Mouse (Mus musculus) limb, embryonic 15.5 days (tissue): ENCODE data around the gene Cd24a. TPM values are rescaled to one million over a fixed set of nuclear protein-coding genes. Genes with fewer than 3 reads are reported as not detected.

ENCODE experiments used
- ATAC-seq: fragments of 200-750 bp; cut with Nextera tagmentation; 2 replicates; pipeline ENCODE4 v1.8.0; 2017; ENCODE audit warnings: low read depth, moderate TSS enrichment; ENCODE audit not compliant: insufficient number of reproducible peaks, low FRiP score, low TSS enrichment
- H3K27ac ChIP-seq: fragments of 300-500 bp; sonication (generic); 2 replicates; pipeline ENCODE4 v1.5.1; 2015; ENCODE audit warnings: moderate library complexity, mild to moderate bottlenecking, inconsistent platforms
- H3K27me3 ChIP-seq: fragments of 300-500 bp; sonication (generic); 2 replicates; pipeline ENCODE4 v1.6.1; 2015; ENCODE audit warnings: inconsistent platforms
- H3K36me3 ChIP-seq: fragments of 300-500 bp; sonication (generic); 2 replicates; pipeline ENCODE4 v1.6.1; 2015; ENCODE audit warnings: inconsistent platforms
- H3K4me1 ChIP-seq: fragments of 300-500 bp; sonication (generic); 2 replicates; pipeline ENCODE4 v1.6.1; 2015; ENCODE audit warnings: inconsistent platforms
- H3K4me2 ChIP-seq: fragments of 300-500 bp; sonication (generic); 2 replicates; pipeline ENCODE4 v1.6.1; 2015; ENCODE audit warnings: mild to moderate bottlenecking, inconsistent platforms
- H3K4me3 ChIP-seq: fragments of 300-500 bp; sonication (generic); 2 replicates; pipeline ENCODE4 v1.5.1; 2015; ENCODE audit warnings: mild to moderate bottlenecking, inconsistent platforms
- H3K9ac ChIP-seq: fragments of 300-500 bp; sonication (generic); 2 replicates; pipeline ENCODE4 v1.6.1; 2015; ENCODE audit warnings: inconsistent platforms
- H3K9me3 ChIP-seq: fragments of 300-500 bp; sonication (generic); 2 replicates; pipeline ENCODE4 v1.6.1; 2016; ENCODE audit warnings: inconsistent platforms
- WGBS: fragments of 180-500 bp; shearing (Covaris S2); methylation state at CpG from one replicate; pipeline ENCODE4 v1.1.7; 2015; 5-methylcytosine and 5-hydroxymethylcytosine counted together
- polyA plus RNA-seq: library from polyadenylated mRNA; unstranded; fragments of >200 nt; fragmentation: Nextera tagmentation; extraction: Ambion mirVana; gene quantifications from 2 replicates; pipeline ENCODE4 v1.2.1, GENCODE M21; 2015

Gene Cd24a
- polyA plus RNA-seq, 1 experiment from 2014 or later = 209 TPM

GRCm38 (mm10) chr10:43609507-43609906 is 31.4 kb downstream of the Cd24a start:
- H3K4me2 ChIP-seq = no peak overlapping the region
- H3K27ac ChIP-seq = no peak overlapping the region
- no peaks in the 10 kb centered on the region for H3K36me3 ChIP-seq
- no peaks in the 10 kb centered on the region for H3K27me3 ChIP-seq
- no peak overlapping the region for H3K4me3 ChIP-seq
- peaks cover 7% of the 10 kb centered on the region; the same call in 1 of the 2 replicates for H3K4me1 ChIP-seq
- H3K9ac ChIP-seq = no peak overlapping the region
- WGBS = 81% methylated on average over 5 of the region's 5 CpGs
- H3K9me3 ChIP-seq = no peaks in the 10 kb centered on the region
- ATAC-seq = no peak

- Histone ChIP-seq H3K4me3 (no peak overlapping the region), H3K27ac (no peak overlapping the region), H3K36me3 (no peaks in the 10 kb centered on the region), H3K4me1 (peaks cover 3% of the 10 kb centered on the region; the same call in 1 of the 2 replicates), H3K9ac (no peak overlapping the region), H3K27me3 (no peaks in the 10 kb centered on the region), H3K4me2 (no peak overlapping the region), H3K9me3 (no peaks in the 10 kb centered on the region)
- WGBS = 91% methylated on average over 2 of the region's 2 CpGs
- ATAC-seq = no peak
Observed at GRCm38 (mm10) chr10:43609958-43610357, 31.9 kb downstream of the Cd24a start.

GRCm38 (mm10) chr10:43611081-43611480 is 33.0 kb downstream of the Cd24a start:
- Histone ChIP-seq H3K9me3 (no peaks in the 10 kb centered on the region), H3K4me2 (no peak overlapping the region), H3K27me3 (no peaks in the 10 kb centered on the region), H3K36me3 (no peaks in the 10 kb centered on the region), H3K27ac (no peak overlapping the region), H3K9ac (no peak overlapping the region), H3K4me1 (no peaks in the 10 kb centered on the region), H3K4me3 (no peak overlapping the region)
- ATAC-seq = no peak

- WGBS = 5% methylated on average over 6 of the region's 6 CpGs
- no peak overlapping the region for H3K9ac ChIP-seq
- no peak for ATAC-seq
- H3K36me3 ChIP-seq = no peaks in the 10 kb centered on the region
- no peak overlapping the region for H3K27ac ChIP-seq
- no peaks in the 10 kb centered on the region for H3K27me3 ChIP-seq
- H3K9me3 ChIP-seq = no peaks in the 10 kb centered on the region
- peaks cover 22% of the 10 kb centered on the region for H3K4me1 ChIP-seq
- no peak overlapping the region for H3K4me3 ChIP-seq
- no peak overlapping the region for H3K4me2 ChIP-seq
Observed at GRCm38 (mm10) chr10:43619059-43619531, 41.0 kb downstream of the Cd24a start.

- Histone ChIP-seq H3K4me3 (no peak overlapping the region), H3K4me2 (no peak overlapping the region), H3K27ac (no peak overlapping the region)
Observed at GRCm38 (mm10) chr10:43619939-43620338, 41.9 kb downstream of the Cd24a start.

GRCm38 (mm10) chr10:43623510-43623909 is 45.4 kb downstream of the Cd24a start:
- H3K9me3 ChIP-seq = no peaks in the 10 kb centered on the region
- H3K27ac ChIP-seq = no peak overlapping the region
- no peak overlapping the region for H3K4me2 ChIP-seq
- H3K27me3 ChIP-seq = no peaks in the 10 kb centered on the region
- H3K4me1 ChIP-seq = peaks cover 40% of the 10 kb centered on the region
- no peak overlapping the region for H3K4me3 ChIP-seq
- ATAC-seq = no peak
- WGBS = 88% methylated on average over 8 of the region's 8 CpGs
- no peaks in the 10 kb centered on the region for H3K36me3 ChIP-seq
- H3K9ac ChIP-seq = no peak overlapping the region

More at GRCm38 (mm10) chr10:43619939-43620338, 41.9 kb downstream of the Cd24a start:
- 68% methylated on average over 2 of the region's 2 CpGs for WGBS
- Histone ChIP-seq H3K9me3 (no peaks in the 10 kb centered on the region), H3K27me3 (no peaks in the 10 kb centered on the region), H3K4me1 (peaks cover 31% of the 10 kb centered on the region), H3K9ac (no peak overlapping the region), H3K36me3 (no peaks in the 10 kb centered on the region)
- no peak for ATAC-seq

GRCm38 (mm10) chr10:43624362-43624761 is 46.3 kb downstream of the Cd24a start:
- H3K36me3 ChIP-seq = no peaks in the 10 kb centered on the region
- H3K27ac ChIP-seq = no peak overlapping the region
- WGBS = 27% methylated on average over 5 of the region's 5 CpGs
- H3K4me2 ChIP-seq = no peak overlapping the region
- no peaks in the 10 kb centered on the region for H3K27me3 ChIP-seq
- H3K4me3 ChIP-seq = no peak overlapping the region
- H3K4me1 ChIP-seq = peaks cover 33% of the 10 kb centered on the region
- H3K9ac ChIP-seq = no peak overlapping the region
- no peak for ATAC-seq
- no peaks in the 10 kb centered on the region for H3K9me3 ChIP-seq

- Histone ChIP-seq H3K27ac (peak overlapping the region; percentile 4; the same call in 1 of the 2 replicates), H3K4me2 (no peak overlapping the region), H3K4me3 (no peak overlapping the region), H3K36me3 (no peaks in the 10 kb centered on the region), H3K9me3 (no peaks in the 10 kb centered on the region), H3K9ac (no peak overlapping the region), H3K27me3 (no peaks in the 10 kb centered on the region), H3K4me1 (peaks cover 32% of the 10 kb centered on the region)
- no peak for ATAC-seq
- WGBS = 39% methylated on average over 2 of the region's 2 CpGs
Observed at GRCm38 (mm10) chr10:43624791-43625398, 46.8 kb downstream of the Cd24a start.

- Histone ChIP-seq H3K27ac (0 out of 2 replicates have a peak overlapping the region, but pooled peaks have one; percentile 4), H3K4me2 (no peak overlapping the region), H3K4me3 (no peak overlapping the region), H3K4me1 (peaks cover 31% of the 10 kb centered on the region), H3K9ac (no peak overlapping the region), H3K9me3 (no peaks in the 10 kb centered on the region), H3K27me3 (no peaks in the 10 kb centered on the region), H3K36me3 (no peaks in the 10 kb centered on the region)
- ATAC-seq = no peak
- 43% methylated on average over 2 of the region's 2 CpGs for WGBS
Observed at GRCm38 (mm10) chr10:43625578-43625977, 47.5 kb downstream of the Cd24a start.

- no peaks in the 10 kb centered on the region for H3K9me3 ChIP-seq
- no peaks in the 10 kb centered on the region for H3K27me3 ChIP-seq
- no peak overlapping the region for H3K27ac ChIP-seq
- no peak overlapping the region for H3K4me3 ChIP-seq
- peaks cover 17% of the 10 kb centered on the region for H3K4me1 ChIP-seq
- no peak overlapping the region for H3K4me2 ChIP-seq
- ATAC-seq = no peak
- H3K36me3 ChIP-seq = no peaks in the 10 kb centered on the region
- 61% methylated on average over 5 of the region's 5 CpGs for WGBS
- no peak overlapping the region for H3K9ac ChIP-seq
Observed at GRCm38 (mm10) chr10:43629216-43629615, 51.1 kb downstream of the Cd24a start.

GRCm38 (mm10) chr10:43629857-43630256 is 51.8 kb downstream of the Cd24a start:
- no peak overlapping the region for H3K4me3 ChIP-seq
- no peaks in the 10 kb centered on the region for H3K9me3 ChIP-seq
- H3K27ac ChIP-seq = no peak overlapping the region
- H3K36me3 ChIP-seq = no peaks in the 10 kb centered on the region
- no peaks in the 10 kb centered on the region for H3K27me3 ChIP-seq
- no peak for ATAC-seq
- H3K9ac ChIP-seq = no peak overlapping the region
- H3K4me1 ChIP-seq = peaks cover 17% of the 10 kb centered on the region
- H3K4me2 ChIP-seq = no peak overlapping the region

GRCm38 (mm10) chr10:43630634-43631033 is 52.5 kb downstream of the Cd24a start:
- H3K27ac ChIP-seq = no peak overlapping the region
- no peak for ATAC-seq
- H3K4me2 ChIP-seq = no peak overlapping the region
- no peaks in the 10 kb centered on the region for H3K27me3 ChIP-seq
- H3K4me3 ChIP-seq = no peak overlapping the region
- H3K9me3 ChIP-seq = no peaks in the 10 kb centered on the region
- H3K36me3 ChIP-seq = no peaks in the 10 kb centered on the region
- 64% methylated on average over 4 of the region's 4 CpGs for WGBS
- no peak overlapping the region for H3K9ac ChIP-seq
- peaks cover 11% of the 10 kb centered on the region for H3K4me1 ChIP-seq

- no peak for ATAC-seq
- Histone ChIP-seq H3K4me2 (no peak overlapping the region), H3K4me1 (peaks cover 7% of the 10 kb centered on the region), H3K9ac (no peak overlapping the region), H3K27ac (no peak overlapping the region), H3K27me3 (no peaks in the 10 kb centered on the region), H3K9me3 (no peaks in the 10 kb centered on the region), H3K4me3 (no peak overlapping the region), H3K36me3 (no peaks in the 10 kb centered on the region)
Observed at GRCm38 (mm10) chr10:43631049-43631448, 53.0 kb downstream of the Cd24a start.
